Mouse (Mus musculus) G1E (cell line): Measurements from ENCODE around the gene Trappc11. TPM values are rescaled to one million over a fixed set of nuclear protein-coding genes. Genes with fewer than 3 reads are reported as not detected.
"Not testable (repeated sequence)": the region's sequence is repeated elsewhere in the genome, so short reads cannot be mapped to it uniquely, and the experiment has no call there.

Source experiments
- ATAC-seq: 2 replicates; pipeline ENCODE4 v1.8.0; 2016; ENCODE audit warnings: mild to moderate bottlenecking; ENCODE audit not compliant: insufficient number of reproducible peaks, poor library complexity, low FRiP score, severe bottlenecking; ENCODE audit errors: extremely low read depth
- DNase-seq: peaks from one replicate; pipeline ENCODE4 v3.0.0; 2012; ENCODE audit warnings: low spot score
- H3K27me3 ChIP-seq: 2 replicates; pipeline ENCODE4 v1.6.1; 2012; ENCODE audit warnings: mild to moderate bottlenecking, low read length, inconsistent platforms; ENCODE audit not compliant: insufficient read depth
- H3K36me3 ChIP-seq: replicated peaks from 2 replicates; pipeline ENCODE3; 2012; ENCODE audit warnings: mild to moderate bottlenecking, inconsistent platforms
- H3K4me1 ChIP-seq: 2 replicates; pipeline ENCODE4 v1.6.1; 2012; ENCODE audit warnings: low read depth, low read length, inconsistent platforms, mixed read lengths; ENCODE audit not compliant: insufficient read depth
- H3K4me3 ChIP-seq: 2 replicates; pipeline ENCODE4 v1.5.1; 2012; ENCODE audit warnings: low read depth, mild to moderate bottlenecking, inconsistent platforms, low read length, moderate library complexity, mixed read lengths
- H3K9me3 ChIP-seq: replicated peaks from 2 replicates; pipeline ENCODE4 v1.6.1; 2012; ENCODE audit warnings: inconsistent platforms
- CTCF ChIP-seq: IDR thresholded peaks from 2 replicates; pipeline ENCODE4 v1.5.1; 2012; ENCODE audit warnings: low read depth, low read length, inconsistent platforms, mixed read lengths
- GATA1 ChIP-seq: IDR thresholded peaks from 2 replicates; pipeline ENCODE4 v1.6.1; 2012; ENCODE audit warnings: borderline replicate concordance, low read length, inconsistent platforms, mixed read lengths
- GATA2 ChIP-seq: IDR thresholded peaks from 2 replicates; pipeline ENCODE4 v1.6.1; 2012; ENCODE audit warnings: low read depth, low read length, inconsistent platforms, borderline replicate concordance
- POLR2AphosphoS5 ChIP-seq: IDR thresholded peaks from 2 replicates; pipeline ENCODE4 v1.6.1; 2012; ENCODE audit warnings: low read depth, low read length, inconsistent platforms; ENCODE audit not compliant: insufficient replicate concordance
- TAL1 ChIP-seq: conservative IDR thresholded peaks from 2 replicates; pipeline ENCODE4 v1.6.1; 2012; ENCODE audit warnings: low read depth, low read length, inconsistent platforms, mixed read lengths
- polyA plus RNA-seq: library from polyadenylated mRNA; stranded (reverse); fragments of >175 nt; gene quantifications from 2 replicates; pipeline ENCODE4 v1.2.3, GENCODE M21; 2012
- total RNA-seq, 2 experiments: library from RNA; stranded (forward) in 1 of 2; stranded (reverse) in 1 of 2; fragments of 200-1000 nt in 1 of 2; fragments of >200 nt in 1 of 2; fragmentation: Nextera tagmentation in 1 of 2; gene quantifications; 2 replicates each; pipeline ENCODE4 v1.2.3; 2014 to 2017

The Trappc11 gene
- total and polyA plus RNA-seq, 3 experiments, result 12.4 to 49.1 (median 33.8) TPM

- no peaks in the 10 kb centered on the region for H3K4me1 ChIP-seq
- no peaks in the 10 kb centered on the region for H3K9me3 ChIP-seq
- no peaks in the 10 kb centered on the region for H3K27me3 ChIP-seq
- ATAC-seq, result no peak
- no peaks in the 10 kb centered on the region for H3K36me3 ChIP-seq
- no peak for DNase-seq
- no peak for TF ChIP-seq CTCF
- no peak for TF ChIP-seq POLR2AphosphoS5
- no peak for TF ChIP-seq GATA2
- TF ChIP-seq TAL1, result no peak
- no peak for TF ChIP-seq GATA1
- H3K4me3 ChIP-seq, result no peak overlapping the region
These were observed 74.0 kb downstream of the Trappc11 start for GRCm38 (mm10) chr8:47459216-47459749.

- DNase-seq (no peak), ATAC-seq (no peak)
- no peaks in the 10 kb centered on the region for H3K4me1 ChIP-seq
- H3K4me3 ChIP-seq, result no peak overlapping the region
- H3K36me3 ChIP-seq, result no peaks in the 10 kb centered on the region
- H3K27me3 ChIP-seq, result no peaks in the 10 kb centered on the region
- no peaks in the 10 kb centered on the region for H3K9me3 ChIP-seq
- TF ChIP-seq GATA2, result no peak
- TF ChIP-seq GATA1, result no peak
- no peak for TF ChIP-seq TAL1
- TF ChIP-seq CTCF, result no peak
- TF ChIP-seq POLR2AphosphoS5, result no peak
These were observed 74.7 kb downstream of the Trappc11 start for GRCm38 (mm10) chr8:47458591-47458990.

GRCm38 (mm10) chr8:47449211-47449610, 84.1 kb downstream of the Trappc11 start:
- not testable (repeated sequence) for H3K9me3 ChIP-seq, ATAC-seq, H3K27me3 ChIP-seq, H3K4me3 ChIP-seq, H3K4me1 ChIP-seq, H3K36me3 ChIP-seq, DNase-seq

GRCm38 (mm10) chr8:47446312-47447046, 86.8 kb downstream of the Trappc11 start, which contains the start of gene Stox2:
Stox2 (minus strand) TSS chr8:47446362.
- Histone ChIP-seq H3K27me3 (no peaks in the 10 kb centered on the region), H3K36me3 (no peaks in the 10 kb centered on the region), H3K9me3 (no peaks in the 10 kb centered on the region), H3K4me1 (no peaks in the 10 kb centered on the region), H3K4me3 (no peak within 1 kb of the TSS)
- no peak for TF ChIP-seq GATA2
- TF ChIP-seq TAL1, result no peak
- TF ChIP-seq POLR2AphosphoS5, result no peak
- no peak for TF ChIP-seq CTCF
- no peak for TF ChIP-seq GATA1
- no peak for DNase-seq
- no peak for ATAC-seq

Other genes with a start within 250 kb of the Trappc11 start
- not detected in 2 replicates for gene Stox2, start 87.1 kb downstream of the Trappc11 start, total RNA-seq (2014; fragmentation: Nextera tagmentation)
- 0.17 and 0.27 TPM in 2 replicates for gene Stox2, start 87.1 kb downstream of the Trappc11 start, total RNA-seq (2017)
- not detected in 2 replicates for gene Stox2, start 87.1 kb downstream of the Trappc11 start, polyA plus RNA-seq
- 45.8 and 52.6 TPM in 2 replicates for gene Rwdd4a, start 194 bp upstream of the Trappc11 start, total RNA-seq (2014; fragmentation: Nextera tagmentation)
- 28.4 and 29.9 TPM in 2 replicates for gene Rwdd4a, start 194 bp upstream of the Trappc11 start, total RNA-seq (2017)
- gene Rwdd4a, start 194 bp upstream of the Trappc11 start, polyA plus RNA-seq, result 9.7 and 12.7 TPM in 2 replicates
- gene Ing2, start 142.1 kb upstream of the Trappc11 start, total RNA-seq (2014; fragmentation: Nextera tagmentation), result 32.2 and 55.6 TPM in 2 replicates
- 22.8 and 33.0 TPM in 2 replicates for gene Ing2, start 142.1 kb upstream of the Trappc11 start, total RNA-seq (2017)
- gene Ing2, start 142.1 kb upstream of the Trappc11 start, polyA plus RNA-seq, result 5.7 and 6.6 TPM in 2 replicates
- 16.9 and 18.4 TPM in 2 replicates for gene Cdkn2aip, start 180.5 kb upstream of the Trappc11 start, total RNA-seq (2014; fragmentation: Nextera tagmentation)
- gene Cdkn2aip, start 180.5 kb upstream of the Trappc11 start, total RNA-seq (2017), result 19.2 and 20.3 TPM in 2 replicates
- gene Cdkn2aip, start 180.5 kb upstream of the Trappc11 start, polyA plus RNA-seq, result 6.5 and 9.6 TPM in 2 replicates